Mouse (Mus musculus): Measurements from ENCODE around the gene Gm10974.

Gm10974 gene

GRCm38 (mm10) chr7:66358461-66358860, 7.2 kb upstream of the Gm10974 start:
- in situ Hi-C loops (cut with MseI, MboI) = no loop called here

GRCm38 (mm10) chr7:66359044-66359443, 6.7 kb upstream of the Gm10974 start:
- in situ Hi-C loops (cut with MseI, MboI) = no loop called here

DNA sequence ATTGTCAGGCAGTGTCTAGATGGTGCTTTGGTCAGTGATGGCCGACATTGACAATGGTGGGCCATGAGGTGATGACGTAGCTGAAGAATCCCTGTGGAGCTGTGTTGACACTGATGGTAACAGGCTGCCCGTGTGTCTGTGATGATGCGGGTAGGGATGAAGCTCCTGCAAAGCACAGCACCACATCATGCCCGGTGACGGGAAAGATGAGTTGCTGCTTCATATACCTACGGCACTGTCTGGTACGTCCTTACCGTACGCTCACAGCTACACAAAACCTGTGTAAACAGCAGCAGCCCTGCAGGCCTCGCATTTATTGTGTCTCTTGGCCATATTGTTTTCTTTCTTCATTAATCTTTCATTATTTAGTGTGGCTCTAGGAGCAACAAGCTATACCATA, 1.2 kb upstream of the Gm10974 start:
- in situ Hi-C loops (cut with MseI, MboI) = no loop called here

- in situ Hi-C loops (cut with MseI, MboI) = no loop called here
Measured at GRCm38 (mm10) chr7:66365411-66365810, 294 bp upstream of the Gm10974 start.

GRCm38 (mm10) chr7:66369071-66369933, 3.6 kb downstream of the Gm10974 start:
- in situ Hi-C loops (cut with MseI, MboI) = no loop called here

GRCm38 (mm10) chr7:66369934-66370445, 4.3 kb downstream of the Gm10974 start:
- in situ Hi-C loops (cut with MseI, MboI) = no loop called here

DNA sequence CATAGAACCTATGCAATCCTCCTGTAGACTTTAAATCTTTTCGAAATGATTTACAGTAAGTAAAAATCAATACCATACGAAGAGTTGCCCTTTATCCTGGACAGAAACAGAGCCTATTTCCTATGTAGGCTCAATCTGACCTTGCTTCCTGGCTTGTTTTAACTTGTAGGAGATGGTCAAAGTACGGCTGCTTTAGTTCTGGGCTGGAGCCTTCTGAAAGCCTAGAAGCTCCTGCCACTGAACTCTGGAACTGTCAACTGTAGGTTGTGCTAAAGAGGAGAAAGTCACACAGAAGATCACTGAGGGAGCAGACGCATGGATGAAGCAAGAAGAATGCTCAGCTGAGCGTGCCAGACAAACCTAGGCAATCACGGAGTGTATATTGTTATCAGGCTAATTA, 5.3 kb downstream of the Gm10974 start:
- in situ Hi-C loops (cut with MseI, MboI) = no loop called here

- in situ Hi-C loops (cut with MseI, MboI) = no loop called here
Measured at GRCm38 (mm10) chr7:66373391-66373790, 7.7 kb downstream of the Gm10974 start.

DNA sequence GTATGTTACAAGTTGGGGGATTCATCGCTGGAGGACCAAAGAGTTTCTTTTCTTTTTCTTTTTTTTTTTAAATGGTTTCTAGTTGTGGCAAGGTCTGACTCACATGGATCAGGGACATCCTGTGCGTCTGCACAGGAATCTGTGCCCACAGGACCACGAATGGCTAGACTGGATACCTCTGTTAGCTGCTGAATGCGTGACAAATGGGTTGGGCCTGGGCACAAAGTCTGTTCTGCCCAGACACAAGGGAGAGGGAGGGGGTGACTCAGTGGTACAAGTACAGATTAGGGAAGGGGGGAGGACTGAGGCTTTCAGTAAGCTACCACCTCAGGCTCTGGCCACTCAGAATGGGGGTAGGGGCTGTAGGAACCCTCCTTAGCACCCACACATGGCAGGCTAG, 10.0 kb downstream of the Gm10974 start:
- in situ Hi-C loops (cut with MseI, MboI) = no loop called here

GRCm38 (mm10) chr7:66376560-66376959, 10.9 kb downstream of the Gm10974 start:
- in situ Hi-C loops (cut with MseI, MboI) = no loop called here

DNA sequence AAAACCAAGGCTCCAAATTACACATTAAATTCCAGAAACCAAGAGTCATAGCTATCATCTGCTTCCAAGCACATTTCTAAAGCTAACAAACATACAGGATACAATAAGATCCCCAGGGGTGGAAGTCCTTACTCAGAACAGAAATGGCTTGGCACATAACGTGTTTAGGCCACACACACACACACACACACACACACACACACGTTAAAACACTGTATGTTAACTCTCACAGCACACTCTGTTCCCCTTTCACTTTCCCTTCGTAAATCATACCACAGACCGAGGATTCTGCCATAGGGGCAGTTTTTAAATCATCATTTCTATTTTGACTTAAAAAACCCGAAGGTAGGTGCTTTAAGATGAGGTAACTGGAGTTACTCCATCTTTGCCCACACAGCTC, 18.5 kb downstream of the Gm10974 start:
- in situ Hi-C loops (cut with MseI, MboI) = no loop called here

DNA sequence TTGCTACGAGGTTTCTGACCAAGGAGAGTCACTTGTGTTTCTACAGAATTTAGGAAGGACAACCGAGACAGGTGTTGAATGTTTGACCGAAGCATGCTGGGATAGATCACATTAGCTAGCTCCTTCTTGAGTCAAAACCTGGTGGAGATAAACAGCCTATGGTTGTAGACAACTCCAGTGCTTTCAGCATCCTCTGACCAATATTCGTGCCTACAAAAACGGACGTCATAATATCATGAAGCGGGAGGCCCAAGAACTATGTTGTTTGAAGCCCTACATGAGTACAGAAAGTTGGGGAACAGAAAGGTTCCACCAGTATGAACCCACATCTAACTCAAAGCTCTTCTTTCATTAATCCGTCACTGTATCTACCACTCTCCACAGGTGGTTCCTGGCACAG, 19.2 kb downstream of the Gm10974 start:
- in situ Hi-C loops (cut with MseI, MboI) = loop anchor here (5.0 kb wide), 1 partner anchor 73 kb away; no protein-coding TSS in a partner anchor

GRCm38 (mm10) chr7:66385826-66386225, 20.1 kb downstream of the Gm10974 start:
- in situ Hi-C loops (cut with MseI, MboI) = loop anchor here (5.0 kb wide), 1 partner anchor 74 kb away; no protein-coding TSS in a partner anchor

DNA sequence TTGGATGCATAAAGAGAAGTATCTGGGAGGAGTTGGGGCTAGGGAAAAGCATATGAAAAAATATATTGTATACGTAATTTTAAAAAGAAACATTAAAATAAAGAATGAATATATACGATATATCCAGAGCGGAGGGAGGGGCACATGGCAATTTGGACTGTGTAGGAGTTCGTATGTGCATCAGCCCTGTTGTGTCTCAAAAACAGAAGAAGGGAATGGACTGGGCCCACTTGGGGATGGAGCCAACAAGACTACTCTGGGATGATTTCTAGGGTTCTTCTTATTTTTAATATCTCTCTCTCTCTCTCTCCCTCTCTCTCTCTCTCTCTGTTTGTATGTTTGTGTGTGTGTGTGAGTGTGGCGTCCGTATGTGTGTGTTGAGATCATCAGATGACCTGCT, 20.7 kb downstream of the Gm10974 start:
- in situ Hi-C loops (cut with MseI, MboI) = loop anchor here (5.0 kb wide), 1 partner anchor 74 kb away; no protein-coding TSS in a partner anchor

DNA sequence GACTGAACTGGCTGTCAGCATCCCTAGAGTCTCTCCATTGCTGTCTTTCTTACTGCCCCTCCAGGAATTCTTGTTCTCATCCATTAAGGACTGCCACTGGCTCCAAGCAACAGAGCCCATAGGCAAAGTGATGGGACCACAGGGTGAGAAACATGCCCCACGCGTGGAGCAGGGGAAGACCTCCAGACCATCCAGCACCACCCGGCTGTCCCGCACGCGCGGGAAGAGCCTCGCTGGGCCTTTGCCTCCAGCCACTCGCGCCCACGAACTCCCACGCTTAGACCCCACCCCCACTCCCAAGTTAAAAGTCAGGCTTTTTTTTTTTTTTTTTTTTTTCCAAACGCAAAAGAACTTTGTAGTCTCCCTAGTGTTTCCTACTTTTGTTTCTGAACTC, 21.7 kb downstream of the Gm10974 start:
- in situ Hi-C loops (cut with MseI, MboI) = loop anchor here (5.0 kb wide), 1 partner anchor 75 kb away; no protein-coding TSS in a partner anchor

- in situ Hi-C loops (cut with MseI, MboI) = loop anchor here (5.0 kb wide), 1 partner anchor 76 kb away; no protein-coding TSS in a partner anchor
Measured at GRCm38 (mm10) chr7:66387813-66388521, 22.3 kb downstream of the Gm10974 start, which contains the start of gene Lrrk1. TSS of gene Lrrk1 (minus strand) at chr7:66388350.

- in situ Hi-C loops (cut with MseI, MboI) = loop anchor here (5.0 kb wide), 1 partner anchor 77 kb away; no protein-coding TSS in a partner anchor
Measured at GRCm38 (mm10) chr7:66388621-66389532, 23.2 kb downstream of the Gm10974 start.

DNA sequence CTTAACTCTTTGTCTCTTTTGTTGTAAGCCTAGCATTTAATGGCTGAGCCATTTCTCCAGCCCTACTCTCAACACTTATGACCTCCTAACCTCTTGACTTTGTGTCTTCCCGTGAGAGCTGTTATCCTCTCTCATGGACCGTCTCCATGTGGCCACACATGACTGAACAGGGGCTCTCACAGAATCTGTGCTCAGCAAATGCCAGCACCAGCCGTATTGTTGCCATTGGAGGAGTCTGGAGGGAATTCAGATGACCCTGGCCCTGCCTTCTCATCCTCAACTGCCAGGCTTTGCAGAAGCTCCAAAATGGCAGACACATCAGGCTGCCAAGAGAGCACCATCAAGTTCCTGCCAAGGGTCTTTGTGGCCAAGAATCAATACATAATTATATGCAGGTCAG, 31.6 kb downstream of the Gm10974 start:
- in situ Hi-C loops (cut with MseI, MboI) = no loop called here

- in situ Hi-C loops (cut with MseI, MboI) = no loop called here
Measured at GRCm38 (mm10) chr7:66401605-66402004, 35.9 kb downstream of the Gm10974 start.

DNA sequence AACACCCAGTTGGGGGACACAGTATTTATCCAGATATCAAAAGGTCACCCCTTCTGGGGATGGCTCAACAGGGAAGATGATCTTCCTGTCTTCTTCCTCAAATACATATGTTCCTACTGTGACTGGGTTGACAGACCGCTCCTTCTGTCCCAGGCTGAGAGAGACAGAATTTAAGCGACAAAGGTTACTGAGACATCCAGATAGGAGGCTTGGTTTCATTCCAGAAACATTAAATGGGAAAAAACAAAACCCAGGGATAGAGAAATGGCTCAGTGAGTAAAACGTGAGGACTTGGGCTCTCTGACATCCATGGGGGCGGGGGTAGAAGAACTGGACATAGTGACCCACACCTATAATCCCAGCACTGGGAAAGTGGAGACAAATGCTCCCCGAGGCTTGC, 37.2 kb downstream of the Gm10974 start:
- in situ Hi-C loops (cut with MseI, MboI) = no loop called here

GRCm38 (mm10) chr7:66404141-66404540, 38.4 kb downstream of the Gm10974 start:
- in situ Hi-C loops (cut with MseI, MboI) = no loop called here
